Mouse (Mus musculus) cerebellum, adult 2 months (tissue): ENCODE data around the gene Slco2b1.

Experiments
- CTCF ChIP-seq: fragments of 200-500 bp; IDR thresholded peaks from 2 replicates; pipeline ENCODE4 v1.5.1; 2011; ENCODE audit warnings: low read depth, mild to moderate bottlenecking, control low read depth, low read length, moderate library complexity, borderline replicate concordance; ENCODE audit not compliant: insufficient read depth
- POLR2A ChIP-seq: fragments of 200-500 bp; IDR thresholded peaks from 2 replicates; pipeline ENCODE4 v1.6.1; 2011; ENCODE audit warnings: low read length, control low read depth, borderline replicate concordance; ENCODE audit not compliant: insufficient read depth

- TF ChIP-seq CTCF: no peak
- no peak for TF ChIP-seq POLR2A
These were observed 39.4 kb downstream of the Slco2b1 start for GRCm38 (mm10) chr7:99671544-99672435.
